In the genomic region with DNA sequence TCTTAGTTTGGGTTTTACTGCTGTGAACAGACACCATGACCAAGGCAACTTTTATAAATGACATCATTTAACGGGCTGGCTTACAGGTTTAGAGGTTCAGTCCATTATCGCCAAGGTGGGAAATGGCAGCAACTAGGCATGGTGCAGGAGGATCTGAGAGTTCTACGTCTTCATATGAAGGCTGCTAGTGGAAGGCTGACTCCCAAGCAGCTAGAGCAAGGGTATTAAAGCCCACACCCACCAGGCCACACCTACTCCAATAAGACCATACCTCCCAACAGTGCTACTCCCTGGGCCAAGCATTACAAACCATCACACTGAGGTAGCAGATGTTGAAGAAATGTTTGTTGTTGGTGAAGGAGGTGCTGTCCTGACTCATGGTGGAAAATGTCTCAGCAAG, we compare ENCODE assay signal across 19 mouse cellular contexts. TPM values are rescaled to one million over a fixed set of nuclear protein-coding genes. Genes with fewer than 3 reads are reported as not detected.
"Had no signal": no experiment of that assay in that cellular context is flagged by ENCODE, and none has a peak within 500 bp of the region (broad histone marks: within the 10 kb centered on the region; RNA-seq: fewer than 3 reads in every experiment).

No protein-coding gene starts in this region.

- H3K36me3 ChIP-seq: neural tube, embryonic 15.5 days; stomach, embryonic 15.5 days had no signal

- H3K4me3 ChIP-seq: neural tube, embryonic 15.5 days; stomach, embryonic 15.5 days had no signal

- H3K4me1 ChIP-seq: neural tube, embryonic 15.5 days; stomach, embryonic 15.5 days had no signal

- H3K27ac ChIP-seq: neural tube, embryonic 15.5 days; stomach, embryonic 15.5 days; stomach, postnatal 0 days had no signal

- H3K27me3 ChIP-seq: neural tube, embryonic 15.5 days; stomach, embryonic 15.5 days had no signal

- DNase-seq: retina, postnatal 1 day; right cerebral cortex, adult 18-20 months; right cerebral cortex, postnatal 14 days; right cerebral cortex, postnatal 25 days; right cerebral cortex, postnatal 4 days; spleen, adult 18-20 months; thymus, adult 18-20 months; thymus, adult 2 months; thymus, postnatal 14 days; thymus, postnatal 25 days; thymus, postnatal 36 days; thymus, postnatal 4 days had no signal

- H3K9ac ChIP-seq: neural tube, embryonic 15.5 days; stomach, embryonic 15.5 days had no signal

RNA-seq across cellular contexts. Expression of a gene that starts 51.1 kb away (rescaled TPM):
- total RNA-seq: neutrophil, adult 5-6 weeks had no signal
- polyA plus RNA-seq: neural tube, embryonic 15.5 days; small intestine, adult 2 months; testis, adult 2 months; urinary bladder, adult 2 months had no signal
